Mouse (Mus musculus): ENCODE data around the gene Fbp1. TPM values are rescaled to one million over a fixed set of nuclear protein-coding genes. Genes with fewer than 3 reads are reported as not detected.
A peak's percentile ranks its signal among the peaks of the same experiment; 100 is the strongest.

The Fbp1 gene
- total and polyA plus RNA-seq, 3 experiments = not detected

DNA sequence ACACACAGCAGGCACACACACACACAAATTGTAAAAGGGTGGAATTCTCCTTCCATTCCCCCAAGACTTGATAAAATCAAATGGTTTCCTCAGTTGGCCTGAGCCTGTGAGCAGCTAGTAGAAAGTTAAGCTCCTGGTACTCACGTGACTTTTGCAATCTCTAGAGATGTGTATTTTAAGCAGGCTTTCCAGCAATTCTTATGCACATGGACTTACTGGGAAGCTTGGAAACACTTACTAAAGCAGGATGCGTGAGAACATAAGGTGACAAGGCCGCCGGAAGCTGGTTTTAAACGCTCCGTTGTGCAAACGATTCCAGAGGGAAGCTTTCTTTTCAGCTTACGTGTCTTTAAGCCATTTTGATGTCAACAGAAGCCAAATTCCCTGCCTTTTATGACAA, 35.1 kb upstream of the Fbp1 start:
- Histone ChIP-seq H3K4me3 (ENCODE audit: low read depth, low read length) (no peak overlapping the region), H3K27me3 (ENCODE audit: insufficient read depth, low read length) (no peaks in the 10 kb centered on the region), H3K4me1 (ENCODE audit: insufficient read depth, low read depth, low read length) (no peaks in the 10 kb centered on the region), H3K36me3 (replicated peaks) (no peaks in the 10 kb centered on the region), H3K9me3 (replicated peaks) (no peaks in the 10 kb centered on the region)
- DNase-seq (ENCODE audit: low spot score) (no peak), ATAC-seq (ENCODE audit: extremely low read depth, insufficient number of reproducible peaks, low FRiP score, poor library complexity, severe bottlenecking) (no peak)
- TF ChIP-seq GATA2 (IDR thresholded peaks at IDR 0.05; ENCODE audit: borderline replicate concordance, low read depth, low read length) = no peak
- TF ChIP-seq GATA1 (IDR thresholded peaks at IDR 0.05; ENCODE audit: borderline replicate concordance, low read length) = no peak
- TF ChIP-seq TAL1 (conservative IDR thresholded peaks at IDR 0.05; ENCODE audit: low read depth, low read length) = no peak
- TF ChIP-seq POLR2AphosphoS5 (IDR thresholded peaks at IDR 0.05; ENCODE audit: insufficient replicate concordance, low read depth, low read length) = no peak
- TF ChIP-seq CTCF (IDR thresholded peaks at IDR 0.05; ENCODE audit: low read depth, low read length) = no peak

DNA sequence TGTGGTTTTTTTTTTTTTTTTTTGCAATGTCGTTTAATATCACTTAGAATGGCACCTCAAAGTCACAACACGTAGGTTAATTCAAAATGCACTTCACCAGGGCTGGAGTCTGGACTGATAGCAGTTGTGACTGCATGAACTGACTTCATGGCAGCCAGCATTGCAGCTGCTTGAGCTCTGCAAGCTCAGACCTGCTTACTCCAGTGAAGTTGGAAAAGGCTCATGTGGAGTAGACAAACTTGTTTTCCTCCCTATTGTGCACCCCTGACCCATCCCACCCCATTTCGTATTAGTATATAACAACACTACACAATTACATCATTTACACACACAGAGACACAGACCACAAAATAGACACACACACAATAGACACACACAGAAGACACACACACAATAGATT, 34.6 kb upstream of the Fbp1 start:
- H3K4me1 ChIP-seq (ENCODE audit: insufficient read depth, low read depth, low read length) = no peaks in the 10 kb centered on the region
- ATAC-seq (ENCODE audit: extremely low read depth, insufficient number of reproducible peaks, low FRiP score, poor library complexity, severe bottlenecking) = no peak
- DNase-seq (ENCODE audit: low spot score) = no peak
- no peaks in the 10 kb centered on the region for H3K9me3 ChIP-seq (replicated peaks)
- TF ChIP-seq CTCF (IDR thresholded peaks at IDR 0.05; ENCODE audit: low read depth, low read length) = no peak
- no peak for TF ChIP-seq GATA2 (IDR thresholded peaks at IDR 0.05; ENCODE audit: borderline replicate concordance, low read depth, low read length)
- TF ChIP-seq POLR2AphosphoS5 (IDR thresholded peaks at IDR 0.05; ENCODE audit: insufficient replicate concordance, low read depth, low read length) = no peak
- TF ChIP-seq GATA1 (IDR thresholded peaks at IDR 0.05; ENCODE audit: borderline replicate concordance, low read length) = no peak
- no peak for TF ChIP-seq TAL1 (conservative IDR thresholded peaks at IDR 0.05; ENCODE audit: low read depth, low read length)
- no peaks in the 10 kb centered on the region for H3K36me3 ChIP-seq (replicated peaks)
- no peak overlapping the region for H3K4me3 ChIP-seq (ENCODE audit: low read depth, low read length)
- H3K27me3 ChIP-seq (ENCODE audit: insufficient read depth, low read length) = no peaks in the 10 kb centered on the region

DNA sequence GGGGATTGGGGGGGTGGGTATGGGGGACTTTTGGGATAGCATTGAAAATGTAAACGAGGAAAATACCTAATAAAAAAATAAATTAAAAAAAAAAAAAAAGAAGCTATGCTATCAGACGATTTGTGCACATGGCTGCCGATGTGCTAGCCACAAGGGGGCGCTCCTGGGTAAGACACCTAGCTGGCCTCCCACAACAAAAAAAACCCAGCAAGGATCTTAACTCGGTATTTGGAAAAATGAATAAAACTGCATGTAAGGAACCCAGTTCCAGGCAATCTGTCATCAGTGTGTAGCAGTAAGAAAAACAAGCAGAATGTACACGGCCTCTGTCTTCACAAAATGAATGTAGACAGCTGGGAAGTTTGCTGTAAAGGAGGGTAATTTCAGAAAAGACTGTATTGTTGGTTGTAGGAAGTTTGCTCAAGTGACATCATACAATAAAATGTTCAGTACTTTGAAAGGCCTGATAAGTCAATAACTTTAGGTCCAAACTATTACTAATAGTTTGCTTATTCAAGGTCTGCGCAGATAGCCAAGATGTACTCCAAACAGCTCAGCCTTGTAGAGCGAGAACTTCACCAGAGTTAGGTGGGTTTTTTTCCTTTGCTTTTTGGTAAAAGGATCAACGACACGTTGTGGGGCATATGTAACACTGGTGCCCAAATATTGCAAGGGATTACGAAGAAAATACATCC, 31.7 kb upstream of the Fbp1 start:
- Histone ChIP-seq H3K4me3 (ENCODE audit: low read depth, low read length) (no peak overlapping the region), H3K27me3 (ENCODE audit: insufficient read depth, low read length) (no peaks in the 10 kb centered on the region), H3K36me3 (replicated peaks) (no peaks in the 10 kb centered on the region), H3K4me1 (ENCODE audit: insufficient read depth, low read depth, low read length) (no peaks in the 10 kb centered on the region), H3K9me3 (replicated peaks) (no peaks in the 10 kb centered on the region)
- TF ChIP-seq GATA2 (IDR thresholded peaks at IDR 0.05; ENCODE audit: borderline replicate concordance, low read depth, low read length) (no peak), TAL1 (conservative IDR thresholded peaks at IDR 0.05; ENCODE audit: low read depth, low read length) (no peak), CTCF (IDR thresholded peaks at IDR 0.05; ENCODE audit: low read depth, low read length) (peak; percentile 45; the same call in 1 of the 2 replicates)
- ATAC-seq (ENCODE audit: extremely low read depth, insufficient number of reproducible peaks, low FRiP score, poor library complexity, severe bottlenecking) = no peak
- peak; percentile 16 for DNase-seq (ENCODE audit: low spot score)

DNA sequence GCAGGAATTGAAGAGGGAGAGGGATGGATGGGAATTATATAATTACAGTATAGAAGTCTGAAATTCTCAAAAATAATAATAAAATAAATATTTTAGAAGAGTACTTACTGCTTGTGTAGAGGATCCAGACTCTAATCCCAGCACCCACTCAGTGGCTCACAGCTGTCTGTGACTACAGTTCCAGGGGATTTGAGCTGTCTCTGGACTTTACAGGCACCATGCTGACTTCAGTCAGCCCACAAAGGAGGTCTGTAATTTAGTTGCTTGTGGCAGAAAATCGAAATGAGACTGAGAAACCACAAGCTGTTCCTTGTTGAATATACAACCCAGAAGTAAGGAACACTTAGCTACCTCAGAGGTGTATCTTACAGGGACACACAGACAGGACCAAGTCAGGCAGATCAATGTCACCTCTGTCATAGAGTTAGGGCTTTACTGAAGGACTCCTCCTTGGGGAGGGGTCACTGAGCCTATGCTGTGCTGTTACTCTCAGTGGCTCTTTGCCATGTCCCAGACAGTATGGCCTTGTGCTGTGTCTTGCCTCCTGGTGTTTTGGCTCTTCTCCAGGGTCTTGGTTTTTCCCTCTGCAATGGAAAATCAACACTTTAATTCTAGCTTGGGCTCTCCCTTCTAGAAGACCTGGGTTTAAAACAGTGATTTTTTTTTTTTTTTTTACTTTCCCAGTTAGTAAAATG, 29.5 kb upstream of the Fbp1 start:
- ATAC-seq (ENCODE audit: extremely low read depth, insufficient number of reproducible peaks, low FRiP score, poor library complexity, severe bottlenecking) = no peak
- DNase-seq (ENCODE audit: low spot score) = no peak
- H3K36me3 ChIP-seq (replicated peaks) = no peaks in the 10 kb centered on the region
- no peaks in the 10 kb centered on the region for H3K27me3 ChIP-seq (ENCODE audit: insufficient read depth, low read length)
- no peaks in the 10 kb centered on the region for H3K9me3 ChIP-seq (replicated peaks)
- H3K4me3 ChIP-seq (ENCODE audit: low read depth, low read length) = no peak overlapping the region
- TF ChIP-seq GATA1 (IDR thresholded peaks at IDR 0.05; ENCODE audit: borderline replicate concordance, low read length) = no peak
- no peak for TF ChIP-seq GATA2 (IDR thresholded peaks at IDR 0.05; ENCODE audit: borderline replicate concordance, low read depth, low read length)
- TF ChIP-seq POLR2AphosphoS5 (IDR thresholded peaks at IDR 0.05; ENCODE audit: insufficient replicate concordance, low read depth, low read length) = no peak
- TF ChIP-seq CTCF (IDR thresholded peaks at IDR 0.05; ENCODE audit: low read depth, low read length) = no peak
- no peak for TF ChIP-seq TAL1 (conservative IDR thresholded peaks at IDR 0.05; ENCODE audit: low read depth, low read length)
- no peaks in the 10 kb centered on the region for H3K4me1 ChIP-seq (ENCODE audit: insufficient read depth, low read depth, low read length)

DNA sequence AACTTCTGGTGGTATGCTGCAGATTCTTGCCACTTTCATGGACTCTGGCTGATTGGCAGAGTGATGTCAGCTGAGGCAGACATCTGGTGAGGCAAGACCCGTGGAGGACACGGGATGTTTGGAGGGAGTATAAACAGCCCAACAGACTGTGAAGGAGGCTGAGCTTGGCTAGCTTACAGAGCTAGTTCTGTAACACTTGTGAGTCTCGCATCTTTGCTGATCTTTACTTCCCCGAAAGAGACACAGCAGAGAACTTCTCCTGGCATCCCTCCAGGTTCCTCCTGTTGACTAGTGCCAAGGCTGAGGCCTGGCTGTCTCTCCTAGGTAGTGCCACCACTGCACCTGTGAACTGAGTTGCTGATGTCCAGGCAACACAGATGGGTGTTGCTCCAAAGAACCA, 28.6 kb upstream of the Fbp1 start:
- Histone ChIP-seq H3K27me3 (ENCODE audit: insufficient read depth, low read length) (no peaks in the 10 kb centered on the region), H3K4me1 (ENCODE audit: insufficient read depth, low read depth, low read length) (no peaks in the 10 kb centered on the region), H3K36me3 (replicated peaks) (no peaks in the 10 kb centered on the region), H3K9me3 (replicated peaks) (no peaks in the 10 kb centered on the region), H3K4me3 (ENCODE audit: low read depth, low read length) (no peak overlapping the region)
- TF ChIP-seq GATA2 (IDR thresholded peaks at IDR 0.05; ENCODE audit: borderline replicate concordance, low read depth, low read length) (no peak), POLR2AphosphoS5 (IDR thresholded peaks at IDR 0.05; ENCODE audit: insufficient replicate concordance, low read depth, low read length) (no peak), GATA1 (IDR thresholded peaks at IDR 0.05; ENCODE audit: borderline replicate concordance, low read length) (no peak), TAL1 (conservative IDR thresholded peaks at IDR 0.05; ENCODE audit: low read depth, low read length) (no peak), CTCF (IDR thresholded peaks at IDR 0.05; ENCODE audit: low read depth, low read length) (no peak)
- ATAC-seq (ENCODE audit: extremely low read depth, insufficient number of reproducible peaks, low FRiP score, poor library complexity, severe bottlenecking) (no peak), DNase-seq (ENCODE audit: low spot score) (no peak)

DNA sequence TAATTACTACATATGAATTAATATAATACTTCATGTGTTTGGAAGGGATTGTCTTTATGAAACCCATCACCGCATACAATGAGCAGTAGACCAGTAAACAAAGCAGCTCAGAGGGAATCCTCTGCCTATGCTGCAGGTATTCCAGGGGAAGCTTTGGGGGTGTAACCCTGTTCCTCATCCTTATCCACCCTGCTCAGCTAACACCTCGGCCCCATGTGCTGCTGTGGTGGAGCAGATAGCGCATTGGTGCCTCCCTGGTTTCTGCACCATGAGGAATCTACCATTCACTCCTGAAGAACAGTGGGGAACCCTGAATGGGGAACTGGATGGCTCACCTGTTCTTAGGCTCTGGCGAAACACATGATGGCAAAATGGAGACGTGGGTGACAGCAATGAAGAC, 23.5 kb upstream of the Fbp1 start:
- no peak for DNase-seq (ENCODE audit: low spot score)
- ATAC-seq (ENCODE audit: extremely low read depth, insufficient number of reproducible peaks, low FRiP score, poor library complexity, severe bottlenecking) = no peak
- no peaks in the 10 kb centered on the region for H3K9me3 ChIP-seq (replicated peaks)
- no peaks in the 10 kb centered on the region for H3K4me1 ChIP-seq (ENCODE audit: insufficient read depth, low read depth, low read length)
- no peak for TF ChIP-seq TAL1 (conservative IDR thresholded peaks at IDR 0.05; ENCODE audit: low read depth, low read length)
- no peak for TF ChIP-seq POLR2AphosphoS5 (IDR thresholded peaks at IDR 0.05; ENCODE audit: insufficient replicate concordance, low read depth, low read length)
- TF ChIP-seq GATA1 (IDR thresholded peaks at IDR 0.05; ENCODE audit: borderline replicate concordance, low read length) = no peak
- no peak for TF ChIP-seq GATA2 (IDR thresholded peaks at IDR 0.05; ENCODE audit: borderline replicate concordance, low read depth, low read length)
- TF ChIP-seq CTCF (IDR thresholded peaks at IDR 0.05; ENCODE audit: low read depth, low read length) = no peak
- H3K27me3 ChIP-seq (ENCODE audit: insufficient read depth, low read length) = no peaks in the 10 kb centered on the region
- no peak overlapping the region for H3K4me3 ChIP-seq (ENCODE audit: low read depth, low read length)
- no peaks in the 10 kb centered on the region for H3K36me3 ChIP-seq (replicated peaks)
